Mouse (Mus musculus) cerebellum, adult (tissue): ENCODE measurements around the gene Slc5a4b.
A peak's percentile ranks its signal among the peaks of the same experiment; 100 is the strongest.
"Not testable (repeated sequence)": the region's sequence is repeated elsewhere in the genome, so short reads cannot be mapped to it uniquely, and the experiment has no call there.

Source experiments
- ATAC-seq: cut with Nextera tagmentation; 2 replicates; pipeline ENCODE4 v1.9.2; 2017; ENCODE audit warnings: mild to moderate bottlenecking, moderate library complexity, mixed read lengths; ENCODE audit not compliant: insufficient number of reproducible peaks, low FRiP score, low TSS enrichment

Gene Slc5a4b

DNA sequence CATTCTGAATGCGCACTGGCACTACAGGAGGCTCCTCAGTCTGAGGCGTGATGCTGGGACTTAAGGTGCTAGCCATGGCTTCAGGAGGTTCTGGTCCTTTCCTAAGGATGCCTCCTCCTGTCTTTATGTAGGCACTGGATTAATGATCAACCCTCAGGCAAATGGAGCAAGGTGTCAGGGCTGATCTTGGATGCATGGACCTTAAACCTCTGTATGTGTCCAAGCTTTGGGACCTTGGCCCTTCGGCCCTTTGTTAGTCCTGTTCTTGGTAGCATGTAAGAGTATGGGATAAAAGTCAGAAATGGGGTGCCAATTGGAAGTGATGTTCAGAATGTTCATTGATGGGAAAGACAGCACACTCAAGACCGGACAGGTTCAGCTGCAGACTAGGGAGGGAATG lies at the start of gene Slc5a4b:
TSS of gene Slc5a4b (minus strand) at position 101 of the 400 bp plus-strand sequence.
- ATAC-seq, result no peak

DNA sequence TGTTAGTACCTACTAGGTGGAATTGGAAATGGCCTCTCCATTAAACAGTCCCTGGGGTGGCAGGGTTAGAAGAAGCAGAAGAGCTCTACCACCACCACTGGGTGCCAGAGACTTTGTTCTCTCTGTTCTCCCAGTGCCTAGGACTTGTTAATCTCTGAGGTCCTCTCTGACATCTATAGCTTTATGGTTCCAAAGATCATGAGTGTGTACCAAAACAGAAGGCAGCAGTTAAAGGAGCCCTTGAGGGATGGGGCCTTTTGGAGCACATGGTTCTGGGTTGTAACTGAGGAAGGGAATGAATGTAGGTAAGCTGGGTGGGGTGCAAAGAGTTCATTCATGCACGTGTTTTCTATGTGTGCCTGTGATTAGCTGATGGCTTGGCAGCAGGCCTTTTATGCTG lies 47.2 kb upstream of the Slc5a4b start:
- no peak for ATAC-seq

DNA sequence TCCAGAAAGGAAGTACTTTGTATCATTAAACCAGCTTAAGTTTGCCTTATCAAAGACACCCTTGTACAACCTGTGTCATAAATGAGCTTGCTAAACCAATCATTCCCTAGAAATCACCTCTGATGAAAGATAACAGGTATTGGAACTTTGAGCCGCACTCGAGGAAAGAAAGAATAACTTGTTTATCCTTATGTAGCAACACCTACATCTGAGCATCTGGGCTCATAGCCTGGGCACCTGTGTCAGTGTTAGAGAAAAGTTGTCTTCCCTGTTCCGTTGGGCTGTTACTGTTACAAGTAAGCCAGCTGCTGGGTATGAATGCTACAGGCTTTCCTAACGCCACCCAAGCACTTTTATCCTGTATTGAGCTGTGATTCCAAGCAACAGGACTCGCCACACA lies 46.8 kb upstream of the Slc5a4b start:
- ATAC-seq, result no peak

DNA sequence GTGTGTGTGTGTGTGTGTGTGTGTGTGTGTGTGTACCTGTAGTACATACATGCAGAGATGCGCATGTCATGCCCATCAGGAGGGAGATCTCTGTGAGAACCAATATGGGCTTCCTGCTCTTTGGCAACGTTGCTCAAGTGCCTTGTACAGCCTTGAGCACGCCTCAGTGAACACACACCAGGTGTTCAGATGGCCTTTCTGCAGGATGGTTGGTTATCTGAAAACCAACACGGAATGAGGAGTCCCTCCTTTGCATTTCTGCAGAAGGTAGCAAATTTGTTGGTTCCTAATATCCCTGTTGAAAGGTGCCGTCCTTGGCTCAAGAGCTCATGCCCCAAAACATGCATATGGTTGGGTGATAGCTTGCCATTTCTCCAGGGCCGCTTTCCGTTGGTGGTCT lies 45.1 kb upstream of the Slc5a4b start:
- ATAC-seq, result no peak

DNA sequence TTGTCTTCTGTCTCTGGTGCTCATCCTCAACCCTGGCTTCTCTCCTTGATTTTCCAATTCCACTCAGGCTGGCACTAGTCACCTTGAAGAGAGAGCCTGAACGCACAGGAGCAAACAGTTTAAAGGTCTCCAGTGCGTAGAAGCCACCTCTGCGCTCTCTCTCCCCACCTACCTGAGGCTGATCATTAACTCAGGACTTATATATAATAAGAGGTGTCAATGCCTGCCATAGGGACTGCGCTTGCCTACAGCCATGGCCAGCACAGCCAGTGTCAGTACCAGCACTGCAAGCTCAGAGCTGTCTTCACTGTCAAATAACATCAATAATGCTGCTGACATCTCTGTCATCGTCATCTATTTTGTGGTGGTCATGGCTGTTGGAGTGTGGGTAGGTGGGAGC lies 36.5 kb upstream of the Slc5a4b start, which contains the start of gene Slc5a4a:
TSS of gene Slc5a4a (plus strand) at position 174 of the 400 bp plus-strand sequence.
- ATAC-seq, result no peak

DNA sequence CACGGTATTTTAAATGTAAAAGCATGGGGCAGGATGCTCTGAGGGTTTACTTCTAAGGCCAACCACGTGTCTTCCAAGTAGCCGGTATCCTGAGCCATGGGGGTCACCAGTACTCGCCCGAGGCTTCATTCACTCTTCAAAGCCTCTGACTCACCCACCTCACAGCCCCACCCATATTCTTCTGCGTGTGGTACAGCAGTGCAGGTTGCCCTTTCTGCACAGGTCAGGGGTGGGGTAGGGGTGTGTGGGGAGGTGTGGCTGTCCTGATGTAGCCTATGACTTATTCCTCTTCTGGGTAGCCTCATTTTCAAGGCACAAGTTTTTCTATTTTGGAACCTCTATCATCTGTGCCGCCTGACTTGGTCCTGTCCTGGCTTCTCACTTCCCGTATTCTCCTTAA lies 36.1 kb upstream of the Slc5a4b start:
- ATAC-seq, result no peak

DNA sequence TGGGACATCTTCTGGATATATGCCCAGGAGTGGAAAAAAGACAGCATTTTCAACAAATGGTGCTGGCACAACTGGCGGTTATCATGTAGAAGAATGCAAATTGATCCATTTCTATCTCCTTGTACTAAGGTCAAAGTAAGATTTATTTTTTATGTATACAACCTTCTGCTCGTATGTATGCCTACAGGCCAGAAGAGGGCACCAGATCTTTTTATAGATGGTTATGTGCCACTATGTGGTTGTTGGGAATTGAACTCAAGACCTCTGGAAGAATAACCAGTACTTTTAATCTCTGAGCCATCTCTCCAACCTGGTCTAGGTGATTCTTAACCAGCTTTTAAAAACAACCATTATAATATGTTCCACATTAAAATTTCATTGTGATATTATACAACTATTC lies 25.6 kb upstream of the Slc5a4b start:
- ATAC-seq, result no peak

DNA sequence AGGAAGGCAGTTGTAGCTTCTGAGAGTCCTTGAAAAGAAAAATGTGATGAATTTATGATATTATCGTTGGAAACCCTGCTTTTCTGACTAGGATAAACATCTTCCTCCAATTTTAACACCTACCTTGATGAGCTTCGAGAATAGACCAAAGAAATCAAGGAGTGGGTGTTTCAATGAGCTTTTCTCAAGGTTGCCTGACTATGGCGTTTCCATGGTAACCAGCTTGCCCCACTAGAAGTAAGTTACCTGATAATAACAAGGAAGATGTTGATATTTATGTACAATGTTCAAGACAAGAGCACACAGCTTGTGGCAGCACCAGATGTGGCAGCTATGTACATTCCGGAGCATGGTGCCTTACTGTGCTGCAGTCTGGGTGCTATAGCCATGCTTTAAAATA lies 21.7 kb upstream of the Slc5a4b start:
- no peak for ATAC-seq

DNA sequence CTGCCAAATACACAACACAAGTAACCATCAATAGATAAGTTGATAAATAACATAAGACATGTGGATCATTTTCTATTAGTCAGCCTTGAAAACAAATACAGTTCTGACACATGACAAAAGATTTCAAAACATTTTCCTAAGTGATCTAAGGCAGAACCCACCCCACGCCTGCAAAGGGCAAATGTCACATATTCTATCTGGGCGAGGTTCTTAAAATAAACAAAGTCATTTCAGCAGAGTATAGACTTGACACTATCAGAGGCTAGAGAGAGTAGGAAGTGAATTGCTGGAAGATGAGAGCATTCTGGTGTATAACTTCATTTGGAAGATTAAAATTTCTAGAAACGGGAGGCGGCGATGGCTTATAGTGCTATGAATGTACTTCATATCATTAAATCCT lies 10.7 kb upstream of the Slc5a4b start:
- no peak for ATAC-seq

DNA sequence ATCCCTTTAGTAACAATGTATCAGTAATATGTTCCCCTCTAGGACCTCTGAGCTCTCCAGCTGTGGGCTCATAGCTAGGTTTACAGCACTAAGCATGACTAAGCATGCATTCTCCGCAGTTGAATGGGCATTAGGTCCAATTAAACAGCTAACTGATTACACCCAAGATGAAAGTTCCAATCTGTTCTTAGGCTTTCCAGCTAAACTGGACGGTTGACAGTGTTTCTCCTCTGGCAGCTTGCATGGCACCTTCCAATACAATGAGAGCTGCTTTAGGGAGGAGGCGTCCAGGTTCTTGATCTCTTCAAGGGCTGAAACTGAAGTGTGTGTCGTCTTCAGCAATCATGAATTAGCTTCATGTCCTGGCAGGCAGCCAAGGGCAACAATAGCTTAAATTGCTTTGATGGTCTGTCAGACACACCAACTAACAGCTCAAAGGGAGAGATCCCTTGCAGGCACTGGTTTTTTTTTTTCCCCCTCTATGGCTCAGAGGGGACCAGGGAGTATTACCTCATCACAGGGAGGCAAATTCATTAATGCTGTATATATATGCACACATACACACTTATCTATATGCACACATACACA lies 9.5 kb upstream of the Slc5a4b start:
- no peak for ATAC-seq

DNA sequence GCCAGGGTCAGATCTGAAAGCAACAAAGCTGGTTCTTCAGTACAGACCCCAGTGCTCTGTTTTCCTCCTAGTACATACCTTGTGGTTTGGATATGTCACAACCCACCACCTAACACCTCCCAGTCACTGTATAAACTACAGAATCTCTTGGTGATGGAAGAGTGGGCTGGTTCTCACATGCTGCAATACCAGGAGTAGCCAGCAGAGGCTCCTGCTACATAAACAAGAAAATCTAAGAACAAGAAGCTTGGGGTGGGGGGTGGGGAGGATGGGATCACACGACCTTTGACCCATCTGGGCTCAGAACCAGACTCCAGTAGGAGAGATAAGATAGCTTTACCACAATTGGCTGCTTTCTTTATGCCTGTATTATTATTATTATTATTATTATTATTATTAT lies 8.0 kb upstream of the Slc5a4b start:
- no peak for ATAC-seq

DNA sequence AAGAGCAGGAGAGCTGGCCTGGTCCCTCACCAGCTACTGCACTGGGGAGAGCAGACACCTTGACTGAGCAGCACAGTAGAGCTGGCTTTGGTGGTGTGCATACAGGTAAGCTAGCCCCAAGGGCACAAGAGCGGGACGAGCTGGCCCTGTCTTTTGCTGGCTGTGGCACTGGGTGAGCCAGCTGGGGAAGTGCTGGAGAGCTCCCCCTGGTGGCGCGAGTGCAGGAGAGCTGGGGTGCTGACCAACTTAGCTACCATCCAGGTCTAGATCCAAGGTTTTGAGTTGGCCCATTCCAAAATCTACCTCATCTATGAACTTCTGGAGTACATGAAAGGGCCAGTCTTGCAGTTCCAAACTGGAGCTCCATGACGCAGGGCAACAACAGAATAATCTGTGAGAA lies 7.2 kb upstream of the Slc5a4b start:
- ATAC-seq, result peak; percentile 66

DNA sequence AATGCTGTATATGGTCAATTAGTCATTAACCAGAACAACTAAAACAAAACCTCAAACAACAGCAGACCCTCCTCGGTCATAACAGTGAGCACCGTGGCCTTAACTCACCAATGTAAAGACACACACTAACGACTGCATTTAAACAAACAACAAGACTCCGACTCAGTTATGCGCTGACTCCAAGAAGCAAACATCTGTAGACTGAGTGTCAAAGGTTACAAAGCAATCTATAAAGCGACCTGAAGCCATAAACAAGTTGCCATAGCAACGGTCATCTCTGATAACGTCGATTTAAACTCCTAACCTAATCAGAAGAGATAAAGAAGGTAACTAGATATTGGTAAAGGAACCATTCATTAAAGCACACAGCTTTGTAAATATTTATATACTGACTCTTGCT lies 13.4 kb downstream of the Slc5a4b start:
- ATAC-seq, result no peak

DNA sequence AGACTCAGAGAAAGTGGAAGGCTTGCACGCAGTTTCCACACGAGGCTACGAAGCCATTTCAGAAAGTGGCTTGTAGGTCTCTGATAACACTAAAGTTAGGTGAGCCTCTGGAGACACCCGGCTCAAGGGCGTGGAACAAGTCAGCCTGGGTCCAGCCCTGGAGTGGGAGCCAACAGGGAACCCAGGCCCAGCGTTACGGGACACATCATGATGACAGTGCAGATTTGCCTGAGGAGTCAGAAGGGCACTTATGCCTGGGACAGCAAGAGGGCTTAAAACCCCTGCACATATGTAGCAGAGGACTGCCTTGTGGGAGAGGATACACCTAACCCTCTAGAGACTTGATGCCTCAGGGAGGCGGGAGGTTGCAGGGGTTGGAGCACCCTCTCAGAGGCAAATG lies 14.2 kb downstream of the Slc5a4b start:
- no peak for ATAC-seq

DNA sequence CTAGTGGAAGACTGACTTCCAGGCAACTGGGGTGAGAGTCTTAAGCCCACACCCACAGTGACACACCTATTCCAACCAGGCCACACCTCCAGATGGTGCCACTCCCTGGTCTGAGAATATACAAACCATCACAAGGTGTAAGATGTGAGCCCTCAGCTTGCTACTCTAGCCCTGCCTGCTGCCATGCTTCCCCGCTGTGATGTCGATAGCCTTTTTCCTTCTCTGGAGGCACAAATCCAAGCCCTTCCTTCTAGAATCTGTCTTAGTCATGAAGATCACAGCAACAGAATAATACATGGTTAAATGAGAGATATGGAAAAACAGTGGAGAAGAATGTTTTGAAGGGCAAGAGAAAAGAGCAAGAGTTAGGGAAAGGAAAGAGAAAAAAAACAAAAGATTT lies 33.8 kb downstream of the Slc5a4b start:
- ATAC-seq, result not testable (repeated sequence)

DNA sequence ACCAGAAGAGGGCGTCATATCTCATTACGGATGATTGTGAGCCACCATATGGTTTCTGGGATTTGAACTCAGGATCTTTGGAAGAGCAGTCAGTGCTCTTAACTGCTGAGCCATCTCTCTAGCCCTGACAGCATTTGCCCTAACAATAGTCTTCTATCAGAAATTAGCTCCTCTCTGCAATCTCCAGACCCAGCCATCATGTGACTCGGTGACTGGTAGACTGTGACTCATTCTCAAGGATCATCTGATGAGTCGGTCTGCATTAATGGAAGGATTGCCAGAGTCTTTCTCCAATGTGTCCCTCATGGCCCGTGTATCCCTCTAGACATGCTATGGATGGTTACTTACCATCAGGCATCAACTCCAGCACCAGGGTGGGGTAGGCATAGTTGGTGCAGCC lies 38.7 kb downstream of the Slc5a4b start:
- not testable (repeated sequence) for ATAC-seq

DNA sequence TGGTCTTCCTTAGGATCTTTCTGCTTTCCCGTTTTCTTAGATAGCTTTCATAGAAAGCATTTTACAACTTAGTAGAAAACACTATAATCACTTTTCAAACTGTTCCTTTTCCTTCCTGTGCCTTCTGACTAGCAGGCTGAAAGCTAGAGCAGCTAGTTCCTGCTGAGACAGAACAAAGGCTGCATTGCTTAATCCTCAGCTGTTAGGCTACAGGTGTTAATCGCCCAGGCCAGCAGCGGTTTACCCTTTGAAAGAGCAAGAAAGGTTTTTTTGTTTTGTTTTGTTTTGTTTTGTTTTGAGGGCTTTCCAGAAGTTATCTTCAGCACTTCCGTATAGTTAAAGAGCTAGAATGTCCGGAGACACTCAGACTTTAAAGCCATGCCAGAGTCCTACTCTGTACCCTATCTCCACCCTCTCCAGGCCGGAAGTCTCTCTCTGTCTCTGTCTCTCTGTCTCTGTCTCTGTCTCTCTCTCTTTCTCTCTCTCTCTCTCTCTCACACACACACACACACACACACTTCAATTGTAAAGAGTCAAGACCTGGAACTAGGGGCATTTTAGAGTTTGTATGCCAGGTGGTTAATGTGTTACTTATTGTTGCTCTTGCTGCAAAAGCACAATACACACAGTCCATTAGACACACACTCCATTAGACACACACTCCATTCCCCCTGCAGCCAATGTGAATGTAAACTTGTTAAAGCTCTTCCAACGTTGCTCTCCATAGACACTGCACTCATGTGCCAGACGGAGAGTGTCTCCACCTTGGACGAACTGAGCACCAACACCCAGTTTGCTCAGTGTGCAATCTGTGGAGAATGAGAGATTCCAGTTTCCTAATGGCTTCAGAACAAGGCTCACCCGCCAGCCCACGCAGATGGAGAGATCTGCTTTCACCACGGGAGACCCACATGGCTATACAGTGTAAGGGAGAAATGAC lies 42.8 kb downstream of the Slc5a4b start:
- peak; percentile 86 for ATAC-seq

DNA sequence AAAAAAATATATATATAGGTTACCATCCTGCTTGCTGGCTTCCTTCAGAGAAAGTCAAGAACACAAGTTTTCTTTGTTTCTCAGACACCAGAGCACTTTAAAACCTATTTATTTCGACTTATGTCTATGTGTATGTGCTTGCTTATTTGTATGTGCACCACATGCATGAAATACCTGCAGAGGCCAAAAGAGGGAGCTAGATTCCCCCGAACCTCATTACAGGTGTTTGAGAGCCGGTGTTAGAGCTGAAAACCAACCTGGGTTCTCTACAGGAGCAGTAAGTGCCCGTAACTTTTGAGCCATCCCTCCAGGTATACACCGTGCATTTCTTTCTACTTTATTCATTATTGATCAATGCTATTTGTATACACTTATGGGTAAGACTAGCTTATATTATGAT lies 48.3 kb downstream of the Slc5a4b start:
- no peak for ATAC-seq

DNA sequence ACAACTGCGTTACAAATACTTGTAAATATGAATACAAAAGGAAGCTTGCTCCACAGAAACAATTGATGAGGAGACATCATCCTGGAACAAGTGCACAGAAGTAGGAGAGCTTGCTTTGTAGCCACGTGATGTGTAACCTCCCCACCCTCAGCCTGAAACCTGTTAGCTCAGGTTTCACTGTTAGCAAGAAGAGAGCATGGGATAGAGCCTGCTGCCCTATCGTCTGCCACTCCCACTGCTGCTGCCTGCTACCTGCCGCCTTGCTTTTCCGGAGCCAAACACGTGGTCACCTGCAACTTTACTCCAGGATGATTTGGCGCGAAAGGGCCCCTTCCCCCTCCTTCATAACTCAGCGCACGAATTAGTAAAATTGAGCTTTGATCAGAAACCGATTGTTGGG lies 58.9 kb downstream of the Slc5a4b start:
- no peak for ATAC-seq

DNA sequence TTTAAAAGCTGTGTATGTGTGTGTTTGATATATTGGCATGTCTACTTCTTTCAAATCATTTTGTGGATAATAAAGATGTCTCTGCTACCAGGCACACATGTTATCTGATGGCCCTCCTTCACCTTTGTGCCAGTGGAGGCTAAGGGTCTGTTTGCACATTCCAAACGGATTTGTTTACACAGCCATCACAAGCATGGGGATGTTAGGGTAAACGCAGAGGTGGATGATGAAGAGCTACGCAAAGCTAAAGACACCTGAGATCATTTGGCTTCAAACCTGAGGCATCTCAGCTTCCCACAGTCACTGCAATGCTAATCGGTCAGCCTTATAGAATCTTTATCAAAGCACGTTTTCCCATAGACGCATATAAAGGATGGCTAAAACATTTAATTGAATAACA lies 61.8 kb downstream of the Slc5a4b start:
- no peak for ATAC-seq

DNA sequence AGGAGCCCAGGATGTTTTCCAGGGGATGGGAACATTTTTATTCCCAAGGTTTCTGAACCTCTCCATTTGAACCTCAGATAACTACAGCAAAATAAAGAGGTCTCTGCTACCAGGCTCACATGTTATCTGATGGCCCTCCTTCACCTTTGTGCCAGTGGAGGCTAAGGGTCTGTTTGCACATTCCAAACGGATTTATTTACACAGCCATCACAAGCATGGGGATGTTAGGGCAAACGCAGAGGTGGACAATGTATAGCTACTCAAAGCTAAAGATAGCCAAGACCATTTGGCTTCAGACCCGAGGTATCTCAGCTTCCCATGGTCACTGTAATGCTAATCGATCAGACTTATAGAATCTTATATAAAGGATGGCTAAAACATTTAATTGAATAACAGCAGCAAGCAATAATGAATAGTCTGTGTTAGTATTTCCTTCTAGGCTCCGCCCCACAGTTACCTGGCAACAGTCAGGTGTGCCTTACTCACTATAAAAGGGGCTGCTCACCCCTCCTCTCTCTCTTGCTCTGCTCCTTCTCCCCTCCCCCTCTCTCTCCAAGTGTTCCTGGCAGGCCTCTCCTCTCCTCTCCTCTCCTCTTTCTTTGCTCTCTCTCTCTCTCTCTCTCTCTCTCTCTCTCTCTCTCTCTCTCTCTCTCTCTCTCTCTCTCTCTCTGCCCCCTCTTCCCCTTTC lies 63.4 kb downstream of the Slc5a4b start:
- no peak for ATAC-seq
